Mouse (Mus musculus) ES-E14 (cell line): Measurements from ENCODE around the gene Ralgapa2. TPM values are rescaled to one million over a fixed set of nuclear protein-coding genes. Genes with fewer than 3 reads are reported as not detected.

Experiments
- DNase-seq: peaks from one replicate; pipeline ENCODE4 v3.0.0-alpha.2; 2013; ENCODE audit warnings: low read depth, low spot score
- H3K27ac ChIP-seq: 2 replicates; pipeline ENCODE4 v1.5.1; 2012; ENCODE audit warnings: low read depth, mild to moderate bottlenecking, low read length, moderate library complexity, mixed read lengths; ENCODE audit not compliant: poor library complexity, insufficient read depth, severe bottlenecking
- H3K36me3 ChIP-seq: 2 replicates; pipeline ENCODE4 v1.6.1; 2012; ENCODE audit warnings: mild to moderate bottlenecking, low read length, moderate library complexity, mixed read lengths; ENCODE audit not compliant: control insufficient read depth, poor library complexity, insufficient read depth, severe bottlenecking
- H3K4me1 ChIP-seq, 2 experiments: fragments of 150-350 bp in 1 of 2; sonication (generic) in 1 of 2; 2 replicates each; pipeline ENCODE4 v1.6.1; 2012; ENCODE audit warnings: low read length in 2 of 2, mild to moderate bottlenecking in 1 of 2, mixed read lengths in 1 of 2; ENCODE audit not compliant: control insufficient read depth in 2 of 2, insufficient read depth in 2 of 2, poor library complexity in 1 of 2
- H3K4me3 ChIP-seq, 2 experiments: fragments of 150-350 bp in 1 of 2; sonication (generic) in 1 of 2; 2 replicates each; pipeline ENCODE4 v1.5.1; 2012; ENCODE audit warnings: low read length in 2 of 2, low read depth in 1 of 2, mild to moderate bottlenecking in 1 of 2, mixed read lengths in 1 of 2; ENCODE audit not compliant: insufficient read depth in 1 of 2, poor library complexity in 1 of 2, severe bottlenecking in 1 of 2
- H3K9ac ChIP-seq: 2 replicates; pipeline ENCODE4 v1.6.1; 2012; ENCODE audit warnings: low read depth, mild to moderate bottlenecking, low read length, mixed read lengths; ENCODE audit not compliant: poor library complexity, insufficient read depth, severe bottlenecking
- H3K9me3 ChIP-seq: fragments of 150-350 bp; sonication (generic); 2 replicates; pipeline ENCODE4 v1.6.1; 2012; ENCODE audit warnings: low read depth, mild to moderate bottlenecking, low read length; ENCODE audit not compliant: control insufficient read depth, insufficient read depth
- CHD2 ChIP-seq: IDR thresholded peaks from 2 replicates; pipeline ENCODE4 v1.6.1; 2014; ENCODE audit warnings: mild to moderate bottlenecking, low read depth, low read length, inconsistent platforms
- HCFC1 ChIP-seq: IDR thresholded peaks from 2 replicates; pipeline ENCODE4 v1.6.1; 2012; ENCODE audit warnings: low read length, inconsistent platforms, borderline replicate concordance; ENCODE audit not compliant: insufficient read depth
- MAFK ChIP-seq: IDR thresholded peaks from 2 replicates; pipeline ENCODE4 v1.6.1; 2014; ENCODE audit warnings: mild to moderate bottlenecking, low read depth, low read length, inconsistent platforms; ENCODE audit not compliant: insufficient read depth
- ZC3H11A ChIP-seq: IDR thresholded peaks from 2 replicates; pipeline ENCODE4 v1.6.1; 2012; ENCODE audit warnings: low read depth, mild to moderate bottlenecking, inconsistent platforms, low read length, borderline replicate concordance
- ZNF384 ChIP-seq: IDR thresholded peaks from 2 replicates; pipeline ENCODE4 v1.6.1; 2012; ENCODE audit warnings: low read depth, low read length, inconsistent platforms
- in situ Hi-C, 2 experiments: fragments of 600-800 bp; cut with MboI; formaldehyde crosslinking; loops; one replicate each; pipeline ENCODE4 v1.15.1; 2025; ENCODE audit warnings: low sequenced_read_pairs in 2 of 2, inconsistent platforms in 1 of 2; ENCODE audit not compliant: unreplicated experiment in 2 of 2
- total RNA-seq: library from RNA; depleted of rRNA; stranded (reverse); fragments of 300-350 nt; gene quantifications from 2 replicates; pipeline ENCODE4 v1.2.3, GENCODE M21; 2012

Gene Ralgapa2
- total RNA-seq, 1 experiment: 23.0 TPM

DNA sequence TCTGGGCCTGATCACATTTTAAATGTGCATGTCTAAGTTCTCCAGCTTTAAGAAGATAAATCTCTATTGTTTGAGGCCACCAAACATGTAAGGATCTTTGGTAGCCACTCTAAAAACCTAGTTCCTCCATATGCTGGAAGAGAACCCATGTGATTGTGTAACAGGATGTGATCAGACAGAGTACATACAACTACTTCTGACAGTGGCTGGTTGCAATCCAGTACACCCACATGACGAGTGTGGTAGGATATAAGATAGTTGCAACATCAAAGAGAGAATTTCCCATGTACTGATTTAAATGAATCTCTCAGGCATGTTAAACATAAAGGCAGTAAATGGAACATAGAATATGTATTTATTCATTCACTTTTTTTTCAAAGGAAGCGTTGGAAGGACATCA lies 4.8 kb upstream of the Ralgapa2 start:
- no peak overlapping the region for H3K27ac ChIP-seq

DNA sequence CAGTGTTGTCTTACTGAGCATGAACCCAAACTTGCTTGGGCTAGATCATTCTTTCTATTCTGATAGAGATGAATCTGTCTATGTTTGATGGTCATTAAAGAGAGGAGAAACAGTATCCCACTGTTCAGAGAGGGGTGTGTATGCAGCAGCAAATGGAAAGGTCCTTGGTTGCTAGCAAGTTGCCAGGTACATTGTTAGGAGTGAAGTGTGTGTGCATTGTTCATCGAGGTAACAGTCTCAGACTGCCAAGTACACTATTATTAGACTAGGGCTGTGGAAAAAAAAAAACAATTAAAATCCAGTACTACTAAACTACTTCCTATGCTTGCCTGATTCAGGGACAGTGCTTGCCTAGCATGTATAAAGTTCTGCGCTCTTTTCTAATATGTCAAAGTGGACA lies 2.9 kb upstream of the Ralgapa2 start:
- no peak for DNase-seq
- in situ Hi-C loops: no loop called here
- Histone ChIP-seq H3K36me3 (no peaks in the 10 kb centered on the region), H3K4me1 (peaks cover 0 to 5% of the 10 kb centered on the region in 2 experiments; a peak in 3 of 4 replicates), H3K9ac (no peak overlapping the region), H3K9me3 (no peaks in the 10 kb centered on the region), H3K4me3 (no peak overlapping the region), H3K27ac (no peak overlapping the region)
- TF ChIP-seq HCFC1 (no peak), ZNF384 (no peak), CHD2 (no peak), ZC3H11A (no peak), MAFK (no peak)

More for the DNA sequence above, 4.8 kb upstream of the Ralgapa2 start:
- Histone ChIP-seq H3K4me3 (no peak overlapping the region), H3K4me1 (peaks cover 0 to 5% of the 10 kb centered on the region in 2 experiments; a peak in 3 of 4 replicates), H3K36me3 (no peaks in the 10 kb centered on the region), H3K9me3 (no peaks in the 10 kb centered on the region), H3K9ac (no peak overlapping the region)
- TF ChIP-seq ZNF384 (no peak), CHD2 (no peak), ZC3H11A (no peak), HCFC1 (no peak), MAFK (no peak)
- no peak for DNase-seq
- in situ Hi-C loops: no loop called here

DNA sequence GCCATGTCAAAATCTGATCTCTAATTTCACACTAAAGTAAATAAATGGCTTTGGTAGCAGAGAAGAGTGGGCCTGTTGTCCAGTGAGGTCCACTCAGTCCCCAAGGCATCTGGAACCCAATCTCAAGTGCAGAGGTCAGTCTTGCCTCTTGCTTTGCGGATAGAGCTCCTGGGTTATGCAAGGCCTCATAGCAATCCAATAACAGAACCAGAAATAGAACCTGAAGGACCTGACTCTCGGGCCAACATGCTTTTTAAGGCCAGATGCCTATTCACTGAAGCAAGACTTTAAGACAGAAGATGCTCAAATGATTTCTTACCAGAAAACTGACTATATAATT lies 407 bp upstream of the Ralgapa2 start:
- no peak for DNase-seq
- Histone ChIP-seq H3K36me3 (no peaks in the 10 kb centered on the region), H3K27ac (no peak overlapping the region), H3K4me1 (peaks cover 0 to 5% of the 10 kb centered on the region in 2 experiments; a peak in 2 of 4 replicates), H3K9me3 (no peaks in the 10 kb centered on the region), H3K9ac (no peak overlapping the region), H3K4me3 (peak overlapping the region in 1 of 2 experiments; percentile 42; a peak in 1 of 4 replicates)
- in situ Hi-C loops: no loop called here
- TF ChIP-seq HCFC1: no peak
- no peak for TF ChIP-seq ZNF384
- TF ChIP-seq CHD2: no peak
- no peak for TF ChIP-seq ZC3H11A
- TF ChIP-seq MAFK: no peak

DNA sequence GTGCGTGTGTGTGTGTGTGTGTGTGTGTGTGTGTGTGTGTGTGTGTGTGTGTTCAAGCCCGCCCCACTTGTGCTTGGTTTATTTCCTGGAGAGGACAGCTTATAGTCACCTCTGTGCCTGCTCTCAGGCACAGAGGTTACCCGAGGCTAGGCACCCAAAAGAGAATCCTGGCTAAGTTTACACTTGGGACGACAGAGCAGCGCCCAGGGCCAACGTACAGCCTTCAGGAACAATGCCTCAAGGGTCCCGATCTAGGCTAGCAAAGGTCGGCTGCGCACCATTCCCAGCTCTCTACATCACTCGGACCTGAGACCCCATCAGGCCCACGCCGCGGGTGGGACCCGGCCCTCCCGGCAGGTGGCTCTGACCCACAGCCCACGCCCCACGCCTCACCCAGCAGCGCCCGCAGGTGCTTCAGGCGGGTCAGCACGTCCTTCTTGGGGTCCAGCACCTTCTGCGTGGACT lies 711 bp downstream of the Ralgapa2 start:
- peak; percentile 27 for DNase-seq
- in situ Hi-C loops: no loop called here
- Histone ChIP-seq H3K4me1 (peaks cover 0 to 5% of the 10 kb centered on the region in 2 experiments; a peak in 2 of 4 replicates), H3K4me3 (peak overlapping the region; percentile 88 to 97), H3K27ac (no peak overlapping the region), H3K9me3 (no peaks in the 10 kb centered on the region), H3K9ac (peak overlapping the region; percentile 92), H3K36me3 (no peaks in the 10 kb centered on the region)
- no peak for TF ChIP-seq ZC3H11A

DNA sequence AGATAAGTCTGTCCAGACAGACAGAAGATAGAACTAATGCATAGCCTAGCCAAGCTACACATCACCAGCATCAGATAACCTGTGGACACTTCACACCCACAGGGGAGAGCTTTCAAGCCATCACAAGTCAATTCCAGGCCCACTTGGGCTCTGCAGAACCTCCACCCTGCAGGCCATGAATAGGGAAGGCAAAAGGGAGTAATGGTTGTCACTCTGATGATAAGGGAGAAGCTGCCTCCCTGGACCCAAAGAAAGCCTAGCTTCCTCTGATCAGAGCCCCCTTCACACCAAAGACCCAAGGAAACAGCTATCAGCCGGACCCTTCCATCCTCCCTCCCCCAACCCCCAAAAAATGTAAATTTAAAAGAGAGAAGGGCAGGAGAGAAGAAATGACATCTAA lies 1.4 kb downstream of the Ralgapa2 start:
- TF ChIP-seq ZC3H11A: no peak
- in situ Hi-C loops: no loop called here
- Histone ChIP-seq H3K27ac (no peak overlapping the region), H3K4me1 (peaks cover 0 to 5% of the 10 kb centered on the region in 2 experiments; a peak in 2 of 4 replicates), H3K9me3 (no peaks in the 10 kb centered on the region), H3K9ac (peak overlapping the region; percentile 24; the same call in 1 of the 2 replicates), H3K4me3 (peak overlapping the region; percentile 88 to 97; a peak in 3 of 4 replicates), H3K36me3 (no peaks in the 10 kb centered on the region)
- DNase-seq: no peak
